Mouse (Mus musculus): ENCODE measurements around the gene Adam11. TPM values are rescaled to one million over a fixed set of nuclear protein-coding genes. Genes with fewer than 3 reads are reported as not detected.

Gene Adam11
- polyA plus RNA-seq, 1 experiment from 2014 or later: 5.5 TPM

DNA sequence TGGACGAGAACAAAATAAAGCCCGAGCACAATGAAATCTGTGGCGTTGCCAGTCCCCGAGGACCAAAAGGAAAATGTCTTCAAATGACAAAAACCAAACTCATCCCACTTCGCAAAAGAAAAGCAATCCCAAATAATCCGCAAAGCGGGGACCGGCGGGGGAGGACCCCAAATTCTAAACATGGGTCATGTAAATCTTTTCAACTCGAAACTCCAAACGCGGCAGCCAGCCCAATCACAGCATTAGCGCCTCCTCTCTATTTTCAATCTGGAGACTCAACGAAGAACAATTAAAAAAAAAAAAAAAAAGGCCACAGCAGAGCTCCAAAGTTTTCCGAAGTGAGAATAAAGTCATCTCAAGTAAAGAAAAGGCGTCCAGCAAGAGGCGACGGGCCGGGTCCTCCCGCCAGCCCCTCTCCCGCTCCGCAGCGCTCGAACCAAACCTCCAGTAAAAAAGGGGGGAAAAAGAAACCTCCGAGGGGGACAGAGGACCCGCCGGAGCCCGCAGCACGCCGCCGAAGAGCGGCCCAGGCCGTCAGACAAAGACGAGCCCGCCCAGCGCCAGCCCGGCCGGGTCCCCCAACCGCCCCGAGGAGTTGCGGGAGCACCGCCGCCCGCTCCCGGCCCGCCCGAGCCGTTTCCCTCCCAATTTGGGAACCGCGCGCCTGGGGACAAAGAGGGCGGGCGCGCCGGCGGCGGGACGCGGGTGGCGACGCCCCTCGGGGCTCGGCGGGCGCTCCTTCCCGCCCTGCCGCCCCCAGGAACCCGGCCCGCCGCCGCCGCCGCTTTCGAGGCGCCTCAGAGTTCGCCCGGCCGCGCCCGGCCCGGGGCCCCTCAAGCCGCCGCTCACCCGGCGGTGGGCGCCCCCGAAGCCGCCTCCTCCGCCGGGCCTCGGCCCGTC, 57.1 kb downstream of the Adam11 start:
- Histone ChIP-seq H3K4me2 (peak overlapping the region; percentile 75), H3K27me3 (ENCODE audit: insufficient read depth, low read length) (no peaks in the 10 kb centered on the region), H3K9me3 (ENCODE audit: low read depth, low read length) (no peaks in the 10 kb centered on the region), H3K4me1 (ENCODE audit: insufficient read depth) (peaks cover 17% of the 10 kb centered on the region; the same call in 1 of the 2 replicates), H3K9ac (peak overlapping the region; percentile 99), H3K27ac (ENCODE audit: low read depth) (peak overlapping the region; percentile 99), H3K36me3 (ENCODE audit: insufficient read depth) (no peaks in the 10 kb centered on the region), H3K4me3 (ENCODE audit: low read depth, low read length) (peak overlapping the region; percentile 91)
- DNase-seq (peak; percentile 70), ATAC-seq (ENCODE audit: insufficient read depth) (peak; percentile 52)
- under 1% methylated on average over 74 of the region's 92 CpGs for whole genome bisulfite sequencing
- no peak for TF ChIP-seq CTCF (IDR thresholded peaks at IDR 0.05; ENCODE audit: low read depth)

DNA sequence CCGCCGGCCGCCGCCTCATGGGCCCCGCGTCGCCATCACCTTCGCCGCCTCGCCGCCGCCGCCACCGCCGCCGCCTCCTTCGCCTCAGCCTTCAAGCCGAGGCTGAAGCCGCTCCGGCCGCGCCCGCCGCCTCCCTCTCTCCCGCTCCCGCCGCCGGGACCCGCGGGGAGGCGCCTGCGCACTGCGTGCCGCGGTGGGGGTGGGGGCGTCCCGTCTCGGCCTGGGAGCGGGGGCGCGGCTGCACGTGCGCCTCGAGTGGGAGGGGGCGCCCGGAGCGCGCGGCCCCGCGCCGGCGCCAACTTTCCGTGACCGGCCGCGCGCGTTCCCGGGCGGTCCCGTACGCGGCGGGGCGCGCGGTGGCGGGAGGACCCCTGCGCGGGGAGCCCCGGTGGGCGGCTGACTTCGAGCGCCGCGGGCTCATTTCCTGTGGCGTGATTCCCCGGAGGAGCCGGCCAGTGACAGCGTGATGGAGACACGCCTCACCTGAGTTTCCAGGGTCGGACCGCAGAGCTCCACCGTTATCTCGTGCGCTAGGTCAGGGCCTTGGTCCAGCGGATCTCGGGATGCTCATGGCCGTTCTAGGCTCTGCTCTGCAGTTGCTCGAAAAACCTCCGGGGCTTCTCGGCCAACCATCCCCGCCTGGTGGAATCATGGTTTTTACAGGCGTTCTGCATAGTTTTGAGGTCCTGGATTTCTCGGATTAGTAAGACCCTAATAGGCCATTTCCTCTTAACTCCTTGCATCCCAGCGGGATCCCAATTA, 58.0 kb downstream of the Adam11 start, which contains the start of gene Gjc1:
Gene Gjc1 (minus strand): TSS at position 680 of the 762 bp plus-strand sequence.
- Histone ChIP-seq H3K4me1 (ENCODE audit: insufficient read depth) (peaks cover 14% of the 10 kb centered on the region; the same call in 1 of the 2 replicates), H3K9me3 (ENCODE audit: low read depth, low read length) (no peaks in the 10 kb centered on the region), H3K4me3 (ENCODE audit: low read depth, low read length) (peak within 1 kb of the TSS; percentile 91), H3K4me2 (peak within 1 kb of the TSS; percentile 75), H3K27ac (ENCODE audit: low read depth) (peak within 1 kb of the TSS; percentile 99), H3K27me3 (ENCODE audit: insufficient read depth, low read length) (no peaks in the 10 kb centered on the region), H3K36me3 (ENCODE audit: insufficient read depth) (no peaks in the 10 kb centered on the region), H3K9ac (peak within 1 kb of the TSS; percentile 99)
- under 1% methylated on average over 74 of the region's 97 CpGs for WGBS
- TF ChIP-seq CTCF (IDR thresholded peaks at IDR 0.05; ENCODE audit: low read depth): peak; percentile 50
- DNase-seq (peak; percentile 89), ATAC-seq (ENCODE audit: insufficient read depth) (peak; percentile 90)

DNA sequence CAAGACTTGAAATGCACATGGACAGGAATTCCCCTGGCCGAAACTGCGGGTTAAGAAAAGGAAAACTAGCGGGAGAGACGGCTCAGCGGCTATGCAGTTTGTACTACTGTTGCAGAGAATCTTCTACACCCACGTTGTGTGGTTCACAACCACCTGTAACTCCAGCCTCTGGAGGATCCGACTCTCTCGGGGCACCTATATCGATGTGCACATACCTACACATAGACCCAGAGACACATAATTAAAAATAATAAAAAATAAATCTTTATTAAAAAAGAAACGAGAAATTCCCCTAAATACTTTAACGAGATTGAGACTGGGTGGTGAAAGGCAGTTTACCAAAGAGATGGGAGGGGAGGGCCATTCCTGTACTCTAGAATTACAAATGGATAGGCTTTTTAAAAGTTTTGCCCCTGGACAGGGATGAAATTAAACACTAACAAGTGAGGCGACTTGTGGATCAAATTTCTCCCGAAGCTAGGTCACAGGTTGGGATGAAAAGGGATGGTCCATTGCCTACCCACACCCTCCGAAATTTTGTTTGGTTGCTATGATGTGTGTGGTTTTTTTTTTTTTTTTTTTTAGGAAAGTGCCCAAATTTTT, 58.6 kb downstream of the Adam11 start:
- Histone ChIP-seq H3K27me3 (ENCODE audit: insufficient read depth, low read length) (no peaks in the 10 kb centered on the region), H3K27ac (ENCODE audit: low read depth) (peak overlapping the region; percentile 99), H3K9me3 (ENCODE audit: low read depth, low read length) (no peaks in the 10 kb centered on the region), H3K4me1 (ENCODE audit: insufficient read depth) (peaks cover 14% of the 10 kb centered on the region; the same call in 1 of the 2 replicates), H3K9ac (peak overlapping the region; percentile 99), H3K36me3 (ENCODE audit: insufficient read depth) (no peaks in the 10 kb centered on the region), H3K4me3 (ENCODE audit: low read depth, low read length) (peak overlapping the region; percentile 91), H3K4me2 (peak overlapping the region; percentile 75)
- DNase-seq (no peak), ATAC-seq (ENCODE audit: insufficient read depth) (no peak)
- WGBS: 4% methylated on average over 14 of the region's 14 CpGs
- no peak for TF ChIP-seq CTCF (IDR thresholded peaks at IDR 0.05; ENCODE audit: low read depth)

DNA sequence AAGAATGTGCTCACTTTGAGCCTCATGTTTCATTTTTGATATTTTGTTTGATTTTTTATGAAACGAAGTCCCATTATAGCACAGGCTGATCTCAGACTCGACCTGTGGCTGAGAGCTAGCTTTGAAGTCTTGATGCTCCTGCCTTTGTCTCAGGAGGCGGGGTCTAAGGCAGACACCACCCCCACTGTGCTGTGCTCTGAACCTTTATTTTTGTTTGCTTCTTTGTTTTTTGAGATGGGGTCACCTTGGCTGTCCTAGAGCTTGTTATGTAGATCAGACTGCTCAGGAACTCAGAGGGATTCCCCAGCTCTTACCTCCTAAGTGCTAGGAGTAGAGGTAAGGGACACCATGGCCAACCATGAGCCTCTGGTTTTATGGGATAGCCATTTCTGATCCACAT, 59.2 kb downstream of the Adam11 start:
- 20% methylated on average over 3 of the region's 3 CpGs for WGBS
- no peak for DNase-seq
- no peak for TF ChIP-seq CTCF (IDR thresholded peaks at IDR 0.05; ENCODE audit: low read depth)
- Histone ChIP-seq H3K4me1 (ENCODE audit: insufficient read depth) (peaks cover 14% of the 10 kb centered on the region; the same call in 1 of the 2 replicates), H3K36me3 (ENCODE audit: insufficient read depth) (no peaks in the 10 kb centered on the region), H3K27me3 (ENCODE audit: insufficient read depth, low read length) (no peaks in the 10 kb centered on the region), H3K4me2 (no peak overlapping the region), H3K27ac (ENCODE audit: low read depth) (no peak overlapping the region), H3K4me3 (ENCODE audit: low read depth, low read length) (no peak overlapping the region), H3K9ac (no peak overlapping the region), H3K9me3 (ENCODE audit: low read depth, low read length) (no peaks in the 10 kb centered on the region)
- ATAC-seq (ENCODE audit: insufficient read depth): no peak

DNA sequence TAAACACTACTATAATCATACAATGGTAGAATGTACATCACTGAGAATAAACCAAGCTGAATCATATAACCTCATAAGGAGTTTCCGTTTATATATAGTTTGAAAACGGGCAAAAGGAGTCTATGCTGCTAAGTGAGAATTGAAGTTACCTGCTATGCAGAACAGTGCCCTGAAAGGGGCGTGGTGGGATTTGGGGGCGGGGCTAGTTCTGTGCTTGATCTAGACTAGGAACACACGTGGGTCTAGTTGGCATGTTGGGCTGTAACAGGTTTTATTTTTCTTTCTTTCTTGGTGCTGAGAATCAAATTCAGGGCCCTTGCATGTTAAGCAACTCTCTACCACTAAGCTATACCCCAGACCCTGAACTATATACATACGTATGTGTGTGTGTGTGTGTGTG, 60.0 kb downstream of the Adam11 start:
- H3K4me3 ChIP-seq (ENCODE audit: low read depth, low read length): no peak overlapping the region
- H3K36me3 ChIP-seq (ENCODE audit: insufficient read depth): no peaks in the 10 kb centered on the region
- no peaks in the 10 kb centered on the region for H3K27me3 ChIP-seq (ENCODE audit: insufficient read depth, low read length)
- 49% methylated on average over 6 of the region's 6 CpGs for WGBS
- no peak overlapping the region for H3K27ac ChIP-seq (ENCODE audit: low read depth)
- H3K9ac ChIP-seq: no peak overlapping the region
- no peak overlapping the region for H3K4me2 ChIP-seq
- TF ChIP-seq CTCF (IDR thresholded peaks at IDR 0.05; ENCODE audit: low read depth): no peak
- peaks cover 13% of the 10 kb centered on the region; the same call in 1 of the 2 replicates for H3K4me1 ChIP-seq (ENCODE audit: insufficient read depth)
- no peak for DNase-seq
- no peaks in the 10 kb centered on the region for H3K9me3 ChIP-seq (ENCODE audit: low read depth, low read length)
- no peak for ATAC-seq (ENCODE audit: insufficient read depth)

DNA sequence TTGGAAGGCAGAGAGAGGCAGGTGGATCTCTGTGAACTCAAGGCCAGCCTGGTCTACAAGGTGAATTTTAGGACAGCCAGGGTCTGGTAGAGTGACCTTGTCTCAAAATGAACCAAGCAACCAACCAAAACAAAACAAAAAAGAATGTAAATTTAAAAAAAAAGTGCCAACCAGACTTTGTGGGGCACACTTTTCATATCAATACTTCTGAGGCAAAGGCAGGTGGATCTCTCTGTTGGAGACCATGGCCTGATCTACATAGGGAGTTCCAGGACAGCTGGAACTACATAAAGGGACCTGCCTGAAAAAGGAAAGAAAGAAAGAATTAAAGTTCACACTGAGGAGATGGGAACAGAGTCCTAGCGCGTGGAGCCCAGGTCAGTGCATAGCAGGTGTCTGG, 65.2 kb downstream of the Adam11 start:
- Histone ChIP-seq H3K4me2 (no peak overlapping the region), H3K36me3 (ENCODE audit: insufficient read depth) (no peaks in the 10 kb centered on the region), H3K4me3 (ENCODE audit: low read depth, low read length) (no peak overlapping the region), H3K4me1 (ENCODE audit: insufficient read depth) (no peaks in the 10 kb centered on the region), H3K27me3 (ENCODE audit: insufficient read depth, low read length) (no peaks in the 10 kb centered on the region), H3K9ac (no peak overlapping the region), H3K9me3 (ENCODE audit: low read depth, low read length) (no peaks in the 10 kb centered on the region), H3K27ac (ENCODE audit: low read depth) (no peak overlapping the region)
- no peak for TF ChIP-seq CTCF (IDR thresholded peaks at IDR 0.05; ENCODE audit: low read depth)
- ATAC-seq (ENCODE audit: insufficient read depth) (no peak), DNase-seq (no peak)
- 71% methylated on average over 2 of the region's 2 CpGs for WGBS

Data from lung, embryonic 14.5 days (tissue).